In genomic region chr15:100775189-100776166, GRCm38 (mm10) we compare ENCODE assay signal across 14 mouse cellular contexts. TPM values are rescaled to one million over a fixed set of nuclear protein-coding genes. Genes with fewer than 3 reads are reported as not detected.
DNase-seq lines count a peak whose midpoint lies in the region; ATAC-seq and TF ChIP-seq lines count a peak whose summit lies in the region.
"Had no signal": no experiment of that assay in that cellular context is flagged by ENCODE, and none has a peak within 500 bp of the region (broad histone marks: within the 10 kb centered on the region; RNA-seq: fewer than 3 reads in every experiment).

No protein-coding gene starts in this region.

- H3K27ac ChIP-seq in lung, embryonic 14.5 days (ENCODE audit: low read depth): no peak overlapping the region
- H3K27ac ChIP-seq in embryonic fibroblast, embryonic 13.5 days (ENCODE audit: insufficient read depth, low read length): peak overlapping the region; percentile 7; the same call in 1 of the 2 replicates
- H3K27ac ChIP-seq in stomach, embryonic 15.5 days: peak overlapping the region; percentile 23; the same call in 1 of the 2 replicates
- H3K27ac ChIP-seq: liver, embryonic 14.5 days; macrophage had no signal

- peak; percentile 41; the same call in 1 of the 2 replicates for ATAC-seq in lung, embryonic 14.5 days (ENCODE audit: insufficient read depth)
- no peak for ATAC-seq in stomach, embryonic 15.5 days (ENCODE audit: insufficient read depth, low FRiP score, low read depth)
- ATAC-seq in monocyte, adult 5-6 weeks (replicated peaks; ENCODE audit: insufficient number of reproducible peaks, low FRiP score, low TSS enrichment, poor library complexity, severe bottlenecking): no peak
- ATAC-seq: activated CD4-positive, CD25-positive, alpha-beta regulatory T cell, adult 4 months had no signal

- H3K4me3 ChIP-seq in lung, embryonic 14.5 days (ENCODE audit: low read depth, low read length): no peak overlapping the region
- no peak overlapping the region for H3K4me3 ChIP-seq in lung, adult 2 months (replicated peaks; ENCODE audit: extremely low read depth, low read depth, low read length)
- no peak overlapping the region for H3K4me3 ChIP-seq in embryonic fibroblast, embryonic 13.5 days (ENCODE audit: insufficient read depth, low read length)
- no peak overlapping the region for H3K4me3 ChIP-seq in stomach, embryonic 15.5 days (replicated peaks)

- WGBS in lung, embryonic 14.5 days: 46% methylated on average over 19 of the region's 19 CpGs
- WGBS in lung, adult 2 months: 56% methylated on average over 19 of the region's 19 CpGs
- 54% methylated on average over 19 of the region's 19 CpGs for WGBS in stomach, embryonic 15.5 days

- TF ChIP-seq CTCF in lung, embryonic 14.5 days (IDR thresholded peaks at IDR 0.05; ENCODE audit: low read depth): no peak
- TF ChIP-seq CTCF in lung, adult 2 months (IDR thresholded peaks at IDR 0.05; ENCODE audit: insufficient read depth, low read length): no peak
- TF ChIP-seq CTCF in embryonic fibroblast, embryonic 13.5 days (IDR thresholded peaks at IDR 0.05; ENCODE audit: borderline replicate concordance, insufficient read depth, low read length): no peak

- peaks cover 10% of the 10 kb centered on the region; the same call in 1 of the 2 replicates for H3K27me3 ChIP-seq in lung, embryonic 14.5 days (ENCODE audit: insufficient read depth, low read length)
- no peaks in the 10 kb centered on the region for H3K27me3 ChIP-seq in stomach, embryonic 15.5 days (replicated peaks)
- H3K27me3 ChIP-seq: CH12.LX had no signal

- H3K4me1 ChIP-seq in lung, embryonic 14.5 days (ENCODE audit: insufficient read depth): no peaks in the 10 kb centered on the region
- H3K4me1 ChIP-seq in lung, adult 2 months (ENCODE audit: control insufficient read depth, insufficient read depth, low read length): no peaks in the 10 kb centered on the region
- H3K4me1 ChIP-seq in embryonic fibroblast, embryonic 13.5 days (ENCODE audit: control insufficient read depth, insufficient read depth, low read length): peaks cover 11% of the 10 kb centered on the region; the same call in 1 of the 2 replicates
- H3K4me1 ChIP-seq in stomach, embryonic 15.5 days: peaks cover 19% of the 10 kb centered on the region

- H3K9ac ChIP-seq in lung, embryonic 14.5 days: no peak overlapping the region
- no peak overlapping the region for H3K9ac ChIP-seq in stomach, embryonic 15.5 days
- H3K9ac ChIP-seq: liver, embryonic 14.5 days had no signal

- no peak overlapping the region for H3K4me2 ChIP-seq in lung, embryonic 14.5 days
- no peak overlapping the region for H3K4me2 ChIP-seq in stomach, embryonic 15.5 days

- no peak for TF ChIP-seq POLR2A in lung, adult 2 months (IDR thresholded peaks at IDR 0.05; ENCODE audit: borderline replicate concordance, extremely low read depth, low read depth, low read length)
- TF ChIP-seq POLR2A in embryonic fibroblast, embryonic 13.5 days (IDR thresholded peaks at IDR 0.05; ENCODE audit: low read depth, low read length): no peak

- H3K9me3 ChIP-seq in lung, embryonic 14.5 days (ENCODE audit: low read depth, low read length): no peaks in the 10 kb centered on the region
- H3K9me3 ChIP-seq in stomach, embryonic 15.5 days: no peaks in the 10 kb centered on the region

- no peaks in the 10 kb centered on the region for H3K36me3 ChIP-seq in lung, embryonic 14.5 days (ENCODE audit: insufficient read depth)
- no peaks in the 10 kb centered on the region for H3K36me3 ChIP-seq in stomach, embryonic 15.5 days

- DNase-seq in lung, embryonic 14.5 days: peak; percentile 46
- no peak for DNase-seq in lung, adult 2 months
- DNase-seq in ZHBTc4 (ENCODE audit: low read depth, low spot score): peak; percentile 22
- DNase-seq in gastrocnemius, postnatal 25 days: no peak
- DNase-seq: cerebellum, postnatal 36 days; gastrocnemius, postnatal 14 days; kidney, postnatal 14 days had no signal

RNA-seq across cellular contexts. Expression of gene Slc4a8, which starts 13.9 kb away (rescaled TPM):
- polyA plus RNA-seq in lung, embryonic 14.5 days (2014; fragmentation: Nextera tagmentation; extraction: Ambion mirVana): 1.6 and 2.5 TPM in 2 replicates
- polyA plus RNA-seq in lung, adult 2 months (2012; rRNA removed): 4.3 and 4.4 TPM in 2 replicates
- 1.2 and 2.9 TPM in 2 replicates for polyA plus RNA-seq in embryonic fibroblast, embryonic 13.5 days (2011; ENCODE audit: insufficient read length, low read depth, missing spikeins)
- 4.6 and 4.9 TPM in 2 replicates for polyA plus RNA-seq in stomach, embryonic 15.5 days (2015; fragmentation: Nextera tagmentation; extraction: Ambion mirVana)
- total RNA-seq in monocyte, adult 5-6 weeks (2017): 0.11 to 3.9 TPM (median 2.0 TPM) in 3 replicates
- 1 to 10 TPM; 1.6 to 1.7 TPM for total RNA-seq in gastrocnemius, postnatal 25 days (2021)

RNA-seq across cellular contexts. Expression of gene Galnt6, which starts 46.3 kb away (rescaled TPM):
- 0.07 and 0.25 TPM in 2 replicates for polyA plus RNA-seq in lung, embryonic 14.5 days (2014; fragmentation: Nextera tagmentation; extraction: Ambion mirVana)
- 3.8 and 4.0 TPM in 2 replicates for polyA plus RNA-seq in lung, adult 2 months (2012; rRNA removed)
- polyA plus RNA-seq in embryonic fibroblast, embryonic 13.5 days (2011; ENCODE audit: insufficient read length, low read depth, missing spikeins): not detected in 2 replicates
- 4.0 and 4.4 TPM in 2 replicates for polyA plus RNA-seq in stomach, embryonic 15.5 days (2015; fragmentation: Nextera tagmentation; extraction: Ambion mirVana)
- total RNA-seq in monocyte, adult 5-6 weeks (2017): 43.8 to 60.6 TPM (median 51.3 TPM) in 3 replicates
- under 1 TPM; 0.08 to 0.13 TPM for total RNA-seq in gastrocnemius, postnatal 25 days (2021)

Comparison
In these comparisons a context has a peak if more than half of its experiments do, and no peak if none do; other contexts are left out.
1. DNase-seq: peak in lung, embryonic 14.5 days (single experiment) and ZHBTc4 (single experiment); none in lung, adult 2 months (single experiment) and gastrocnemius, postnatal 25 days (single experiment).